Mouse (Mus musculus) small intestine, adult 2 months (tissue): ENCODE data around the gene Duxf3. TPM values are rescaled to one million over a fixed set of nuclear protein-coding genes. Genes with fewer than 3 reads are reported as not detected.
"Not testable (repeated sequence)": the region's sequence is repeated elsewhere in the genome, so short reads cannot be mapped to it uniquely, and the experiment has no call there.

Experiments used
- H3K27ac ChIP-seq: fragments of 200-500 bp; 2 replicates; pipeline ENCODE4 v1.5.1; 2012; ENCODE audit warnings: low read depth, low read length, control low read depth, inconsistent platforms; ENCODE audit not compliant: insufficient read depth
- H3K27me3 ChIP-seq: fragments of 200-500 bp; 2 replicates; pipeline ENCODE4 v1.6.1; 2012; ENCODE audit warnings: mild to moderate bottlenecking, moderate library complexity, low read length, inconsistent platforms; ENCODE audit not compliant: control insufficient read depth, insufficient read depth
- H3K36me3 ChIP-seq: fragments of 200-500 bp; 2 replicates; pipeline ENCODE4 v1.6.1; 2012; ENCODE audit warnings: mild to moderate bottlenecking, low read length, control low read depth, inconsistent platforms; ENCODE audit not compliant: control insufficient read depth, insufficient read depth
- H3K4me1 ChIP-seq: fragments of 200-500 bp; 2 replicates; pipeline ENCODE4 v1.6.1; 2012; ENCODE audit warnings: low read length, inconsistent platforms, mixed read lengths; ENCODE audit not compliant: control insufficient read depth, insufficient read depth, insufficient read length
- H3K4me3 ChIP-seq: fragments of 200-500 bp; 2 replicates; pipeline ENCODE4 v1.5.1; 2012; ENCODE audit warnings: low read depth, mild to moderate bottlenecking, control low read depth, inconsistent platforms, low read length, moderate library complexity
- CTCF ChIP-seq: fragments of 200-500 bp; IDR thresholded peaks from 2 replicates; pipeline ENCODE4 v1.5.1; 2012; ENCODE audit warnings: low read depth, mild to moderate bottlenecking, control low read depth, inconsistent platforms, low read length, moderate library complexity, mixed read lengths; ENCODE audit not compliant: insufficient replicate concordance, insufficient read length; ENCODE audit errors: extremely low read depth
- POLR2A ChIP-seq: fragments of 200-500 bp; IDR thresholded peaks from 2 replicates; pipeline ENCODE4 v1.6.1; 2012; ENCODE audit warnings: low read depth, mild to moderate bottlenecking, control low read depth, inconsistent platforms, low read length, moderate library complexity
- WGBS: fragments of 180-500 bp; shearing (Covaris S2); methylation state at CpG from one replicate; pipeline ENCODE4 v1.1.7; 2018; 5-methylcytosine and 5-hydroxymethylcytosine counted together
- polyA plus RNA-seq: library from polyadenylated mRNA; depleted of rRNA; stranded (reverse); fragments of >200 nt; gene quantifications from 2 replicates; pipeline ENCODE4 v1.2.3, GENCODE M21; 2012

Duxf3 gene
- polyA plus RNA-seq, 1 experiment: not detected

DNA sequence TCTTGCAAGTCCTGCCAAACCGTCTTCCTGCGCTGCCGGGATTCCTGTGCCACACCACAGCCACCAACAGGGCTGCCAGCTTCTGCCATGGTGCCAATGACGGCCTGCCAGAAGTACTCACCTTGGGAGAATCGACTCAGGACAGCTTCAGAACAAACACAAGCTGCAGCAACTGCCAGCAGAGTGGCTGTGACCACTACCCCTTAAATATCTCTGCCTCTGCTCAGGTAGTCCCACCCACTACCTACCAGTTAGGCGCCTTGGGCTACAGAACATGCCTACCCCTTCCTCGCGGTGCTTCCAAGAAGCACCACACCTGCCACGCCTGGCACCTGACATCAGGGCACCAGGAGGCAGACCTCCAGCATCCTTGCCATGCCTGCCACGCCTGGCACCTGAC, 4.1 kb upstream of the Duxf3 start, which contains the start of gene Gm4981:
Gene Gm4981, minus strand, starts transcription at position 89 of the 400 bp plus-strand sequence.
- Histone ChIP-seq H3K27ac (no peak within 1 kb of the TSS), H3K4me1 (no peaks in the 10 kb centered on the region), H3K27me3 (no peaks in the 10 kb centered on the region), H3K4me3 (no peak within 1 kb of the TSS), H3K36me3 (no peaks in the 10 kb centered on the region)
- TF ChIP-seq CTCF (no peak), POLR2A (no peak)
- 87% methylated on average over 10 of the region's 10 CpGs for WGBS

- not testable (repeated sequence) for H3K27me3 ChIP-seq, H3K36me3 ChIP-seq, H3K4me1 ChIP-seq, H3K4me3 ChIP-seq, H3K27ac ChIP-seq
- 85% methylated on average over 4 of the region's 4 CpGs for WGBS
Measured at GRCm38 (mm10) chr10:58234985-58235384, 2.5 kb upstream of the Duxf3 start.

DNA sequence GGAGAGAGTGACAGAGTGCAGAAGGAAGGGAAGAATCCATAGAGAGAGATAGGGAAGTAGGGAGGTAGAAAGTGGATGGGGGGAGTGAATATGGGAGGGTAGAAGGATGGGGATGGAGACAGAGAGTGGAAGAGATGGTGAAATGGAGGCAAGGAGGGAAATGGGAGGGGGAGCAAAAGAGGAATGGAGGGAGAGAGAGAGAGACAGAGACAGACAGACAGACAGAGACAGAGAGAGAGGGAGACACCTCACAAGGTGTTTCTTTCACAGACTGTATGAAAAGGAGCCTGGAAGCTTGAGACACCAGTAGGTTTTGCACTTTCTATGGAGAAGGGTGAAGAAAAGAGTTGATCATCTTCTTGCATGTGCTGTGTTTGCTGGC, 1.3 kb upstream of the Duxf3 start:
- H3K36me3 ChIP-seq, H3K4me3 ChIP-seq, H3K27ac ChIP-seq, H3K27me3 ChIP-seq, H3K4me1 ChIP-seq: not testable (repeated sequence)

GRCm38 (mm10) chr10:58233054-58233739, 722 bp upstream of the Duxf3 start:
- not testable (repeated sequence) for H3K4me3 ChIP-seq, H3K27me3 ChIP-seq, H3K4me1 ChIP-seq, H3K27ac ChIP-seq, H3K36me3 ChIP-seq
- WGBS: 76% methylated on average over 10 of the region's 10 CpGs

GRCm38 (mm10) chr10:58231779-58232640, 465 bp downstream of the Duxf3 start:
- H3K36me3 ChIP-seq, H3K27ac ChIP-seq, H3K4me3 ChIP-seq, H3K4me1 ChIP-seq, H3K27me3 ChIP-seq: not testable (repeated sequence)
- 89% methylated on average over 35 of the region's 35 CpGs for WGBS

DNA sequence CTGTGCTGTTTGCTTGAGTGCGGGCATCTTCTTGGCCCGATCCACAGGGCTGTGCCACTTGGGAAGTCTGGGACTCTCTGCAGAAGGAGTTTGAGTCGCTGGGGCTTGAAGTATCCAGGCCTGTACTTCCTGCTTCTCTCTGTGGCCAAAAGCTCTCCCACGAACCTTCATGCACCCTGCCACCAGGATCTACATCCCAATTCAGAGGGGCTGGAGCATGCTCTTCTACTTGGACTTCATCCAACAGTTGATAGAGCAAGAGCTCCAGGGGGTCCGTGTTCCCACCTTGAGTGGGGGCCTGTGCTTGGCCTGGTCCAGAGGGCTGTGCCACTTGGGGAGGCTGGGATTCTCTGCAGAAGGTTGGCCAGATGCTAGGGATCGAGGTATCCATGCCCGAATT, 1.4 kb downstream of the Duxf3 start:
- H3K4me1 ChIP-seq, H3K4me3 ChIP-seq, H3K27me3 ChIP-seq, H3K27ac ChIP-seq, H3K36me3 ChIP-seq: not testable (repeated sequence)
- 86% methylated on average over 5 of the region's 7 CpGs for WGBS

DNA sequence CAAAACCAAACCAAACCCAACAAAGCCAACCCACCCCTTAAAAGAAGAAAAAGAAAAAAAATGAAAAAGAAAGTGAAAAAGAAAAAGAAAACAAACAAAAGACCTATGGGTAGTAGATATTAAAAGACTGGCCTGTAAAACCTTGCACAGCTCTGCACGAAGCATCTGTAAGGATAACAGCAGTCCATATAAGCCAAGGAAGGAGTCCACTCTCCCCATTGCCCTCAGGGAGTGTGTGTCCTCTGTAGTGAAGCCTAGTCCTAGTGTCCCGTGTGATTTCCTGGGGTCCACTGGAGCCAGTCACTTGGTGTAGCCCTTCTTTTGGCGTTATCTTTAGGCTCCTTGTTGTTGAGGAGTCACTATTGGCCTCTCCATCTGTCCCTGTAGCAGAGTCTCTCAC, 2.5 kb downstream of the Duxf3 start:
- not testable (repeated sequence) for H3K27ac ChIP-seq, H3K4me3 ChIP-seq, H3K27me3 ChIP-seq, H3K36me3 ChIP-seq, H3K4me1 ChIP-seq
- 59% methylated on average over 3 of the region's 3 CpGs for WGBS

GRCm38 (mm10) chr10:58227798-58228197, 4.7 kb downstream of the Duxf3 start:
- H3K4me1 ChIP-seq, H3K27ac ChIP-seq, H3K27me3 ChIP-seq, H3K36me3 ChIP-seq, H3K4me3 ChIP-seq: not testable (repeated sequence)
- WGBS: 87% methylated on average over 3 of the region's 6 CpGs

- H3K27me3 ChIP-seq, H3K36me3 ChIP-seq, H3K27ac ChIP-seq, H3K4me3 ChIP-seq, H3K4me1 ChIP-seq: not testable (repeated sequence)
- 74% methylated on average over 4 of the region's 4 CpGs for WGBS
Measured at GRCm38 (mm10) chr10:58226357-58226756, 6.1 kb downstream of the Duxf3 start.

- WGBS: 82% methylated on average over 18 of the region's 18 CpGs
Measured at GRCm38 (mm10) chr10:58224827-58225785, 7.4 kb downstream of the Duxf3 start, which contains the start of gene AW822073. Gene AW822073, minus strand, starts transcription at chr10:58224930.

More at GRCm38 (mm10) chr10:58224827-58225785, 7.4 kb downstream of the Duxf3 start, which contains the start of gene AW822073:
- not testable (repeated sequence) for H3K36me3 ChIP-seq, H3K27ac ChIP-seq, H3K4me3 ChIP-seq, H3K27me3 ChIP-seq, H3K4me1 ChIP-seq
